Mouse (Mus musculus) right cerebral cortex, postnatal 14 days (tissue): Measurements from ENCODE around the gene Hnrnpul1.
"Not testable (repeated sequence)": the region's sequence is repeated elsewhere in the genome, so short reads cannot be mapped to it uniquely, and the experiment has no call there.

Source experiments
- DNase-seq: peaks from one replicate; pipeline ENCODE4 v3.0.0; 2022

The Hnrnpul1 gene

GRCm38 (mm10) chr7:25754738-25755467 is at the start of gene Hnrnpul1:
Hnrnpul1 (minus strand) TSS chr7:25754757.
- DNase-seq = peak; percentile 99

GRCm38 (mm10) chr7:25803460-25803859 is 48.9 kb upstream of the Hnrnpul1 start:
- DNase-seq = no peak

- DNase-seq = no peak
These were observed 47.9 kb upstream of the Hnrnpul1 start for GRCm38 (mm10) chr7:25802241-25803125.

GRCm38 (mm10) chr7:25801031-25801430 is 46.5 kb upstream of the Hnrnpul1 start:
- DNase-seq = no peak

- no peak for DNase-seq
These were observed 44.8 kb upstream of the Hnrnpul1 start for GRCm38 (mm10) chr7:25799369-25799768.

- DNase-seq = no peak
These were observed 44.0 kb upstream of the Hnrnpul1 start for GRCm38 (mm10) chr7:25798540-25798939.

GRCm38 (mm10) chr7:25794775-25795174 is 40.2 kb upstream of the Hnrnpul1 start:
- DNase-seq = no peak

- no peak for DNase-seq
These were observed 39.1 kb upstream of the Hnrnpul1 start for GRCm38 (mm10) chr7:25793679-25794078.

GRCm38 (mm10) chr7:25792966-25793365 is 38.4 kb upstream of the Hnrnpul1 start:
- DNase-seq = not testable (repeated sequence)

- DNase-seq = no peak
These were observed 36.1 kb upstream of the Hnrnpul1 start for GRCm38 (mm10) chr7:25790615-25791014.

GRCm38 (mm10) chr7:25789129-25789440 is 34.5 kb upstream of the Hnrnpul1 start:
- DNase-seq = no peak

- DNase-seq = peak; percentile 27
These were observed 33.9 kb upstream of the Hnrnpul1 start, which contains the start of gene Axl for GRCm38 (mm10) chr7:25788220-25789128. Axl (minus strand) TSS chr7:25788705.

GRCm38 (mm10) chr7:25787456-25788219 is 33.1 kb upstream of the Hnrnpul1 start:
- DNase-seq = no peak

- no peak for DNase-seq
These were observed 32.4 kb upstream of the Hnrnpul1 start for GRCm38 (mm10) chr7:25786974-25787373.

- no peak for DNase-seq
These were observed 31.2 kb upstream of the Hnrnpul1 start for GRCm38 (mm10) chr7:25785752-25786151.

- no peak for DNase-seq
These were observed 30.3 kb upstream of the Hnrnpul1 start for GRCm38 (mm10) chr7:25784808-25785207.

GRCm38 (mm10) chr7:25783746-25784145 is 29.2 kb upstream of the Hnrnpul1 start:
- DNase-seq = no peak

GRCm38 (mm10) chr7:25782744-25783143 is 28.2 kb upstream of the Hnrnpul1 start:
- no peak for DNase-seq

- no peak for DNase-seq
These were observed 27.5 kb upstream of the Hnrnpul1 start for GRCm38 (mm10) chr7:25781937-25782610.

GRCm38 (mm10) chr7:25781321-25781936 is 26.9 kb upstream of the Hnrnpul1 start:
- peak; percentile 58 for DNase-seq

GRCm38 (mm10) chr7:25780753-25781152 is 26.2 kb upstream of the Hnrnpul1 start:
- no peak for DNase-seq
